9 mouse cellular contexts compared by ENCODE assay signal in genomic region chr2:157076585-157076984, GRCm38 (mm10). TPM values are rescaled to one million over a fixed set of nuclear protein-coding genes. Genes with fewer than 3 reads are reported as not detected.
A peak's percentile ranks its signal among the peaks of the same experiment; 100 is the strongest.
DNase-seq lines count a peak whose midpoint lies in the region; ATAC-seq and TF ChIP-seq lines count a peak whose summit lies in the region.
"Had no signal": no experiment of that assay in that cellular context is flagged by ENCODE, and none has a peak within 500 bp of the region (broad histone marks: within the 10 kb centered on the region; RNA-seq: fewer than 3 reads in every experiment).

No protein-coding gene starts in this region.

- TF ChIP-seq EP300 in stomach, postnatal 0 days (optimal IDR thresholded peaks at IDR 0.05) = no peak

- no peaks in the 10 kb centered on the region for H3K36me3 ChIP-seq in lung, embryonic 16.5 days (ENCODE audit: control insufficient read depth, insufficient read depth, low read length)
- H3K36me3 ChIP-seq in limb, embryonic 12.5 days = peaks cover 21% of the 10 kb centered on the region
- peaks cover 2% of the 10 kb centered on the region; the same call in 1 of the 2 replicates for H3K36me3 ChIP-seq in stomach, postnatal 0 days (ENCODE audit: control insufficient read depth, insufficient read depth, low read length)

- 60% methylated on average over 7 of the region's 7 CpGs for WGBS in lung, embryonic 16.5 days
- 82% methylated on average over 7 of the region's 7 CpGs for WGBS in limb, embryonic 12.5 days
- WGBS in stomach, postnatal 0 days = 65% methylated on average over 7 of the region's 7 CpGs

- 0 out of 2 replicates have a peak overlapping the region, but pooled peaks have one; percentile 9 for H3K9ac ChIP-seq in lung, embryonic 16.5 days (ENCODE audit: low read length)
- 0 out of 2 replicates have a peak overlapping the region, but pooled peaks have one; percentile 23 for H3K9ac ChIP-seq in limb, embryonic 12.5 days (replicated peaks)
- no peak overlapping the region for H3K9ac ChIP-seq in stomach, postnatal 0 days (ENCODE audit: low read length)

- peak overlapping the region; percentile 43 for H3K27ac ChIP-seq in lung, embryonic 16.5 days (ENCODE audit: low read length)
- H3K27ac ChIP-seq in limb, embryonic 12.5 days = no peak overlapping the region
- peak overlapping the region; percentile 45; the same call in 1 of the 2 replicates for H3K27ac ChIP-seq in stomach, postnatal 0 days (replicated peaks)

- ATAC-seq in cerebellum, adult (ENCODE audit: insufficient number of reproducible peaks, low FRiP score, low TSS enrichment) = no peak
- no peak for ATAC-seq in lung, embryonic 16.5 days (ENCODE audit: low read depth)
- ATAC-seq in limb, embryonic 12.5 days (ENCODE audit: insufficient number of reproducible peaks, insufficient read depth, low FRiP score, low TSS enrichment, low read depth) = no peak
- no peak for ATAC-seq in stomach, postnatal 0 days (ENCODE audit: low FRiP score, low TSS enrichment)
- no peak for ATAC-seq in erythroblast, adult 5-6 weeks (replicated peaks; ENCODE audit: low FRiP score, poor library complexity, severe bottlenecking)

- H3K9me3 ChIP-seq in lung, embryonic 16.5 days (ENCODE audit: control insufficient read depth, low read length) = no peaks in the 10 kb centered on the region
- no peaks in the 10 kb centered on the region for H3K9me3 ChIP-seq in limb, embryonic 12.5 days
- no peaks in the 10 kb centered on the region for H3K9me3 ChIP-seq in stomach, postnatal 0 days (ENCODE audit: control insufficient read depth, low read length)

- DNase-seq in cerebellum, adult 11 months = peak; percentile 23
- DNase-seq in lung, postnatal 36 days = no peak
- no peak for DNase-seq in stomach, postnatal 0 days (ENCODE audit: low spot score)
- no peak for DNase-seq in right cerebral cortex, postnatal 10 days (ENCODE audit: low spot score in 2 of 2)

- no peak for TF ChIP-seq CTCF in stomach, postnatal 0 days (IDR thresholded peaks at IDR 0.05; ENCODE audit: low read depth)

- H3K27me3 ChIP-seq in lung, embryonic 16.5 days (ENCODE audit: control insufficient read depth, insufficient read depth, low read depth, low read length) = no peaks in the 10 kb centered on the region
- H3K27me3 ChIP-seq in limb, embryonic 12.5 days = no peaks in the 10 kb centered on the region
- H3K27me3 ChIP-seq in stomach, postnatal 0 days (ENCODE audit: control insufficient read depth, insufficient read depth, low read length) = no peaks in the 10 kb centered on the region

- peak overlapping the region; percentile 80 for H3K4me3 ChIP-seq in lung, embryonic 16.5 days (ENCODE audit: low read length)
- peak overlapping the region; percentile 99 for H3K4me3 ChIP-seq in limb, embryonic 12.5 days (replicated peaks)
- H3K4me3 ChIP-seq in stomach, postnatal 0 days (ENCODE audit: low read depth, low read length) = peak overlapping the region; percentile 79; the same call in 1 of the 2 replicates

- peaks cover 60% of the 10 kb centered on the region for H3K4me1 ChIP-seq in lung, embryonic 16.5 days (replicated peaks; ENCODE audit: control insufficient read depth, insufficient read depth, low read length)
- peaks cover 67% of the 10 kb centered on the region for H3K4me1 ChIP-seq in limb, embryonic 12.5 days (replicated peaks)
- H3K4me1 ChIP-seq in stomach, postnatal 0 days (replicated peaks; ENCODE audit: control insufficient read depth, insufficient read depth) = peaks cover 29% of the 10 kb centered on the region

- peak overlapping the region; percentile 65 for H3K4me2 ChIP-seq in lung, embryonic 16.5 days (ENCODE audit: low read depth, low read length)
- H3K4me2 ChIP-seq in limb, embryonic 12.5 days = peak overlapping the region; percentile 76
- peak overlapping the region; percentile 76 for H3K4me2 ChIP-seq in stomach, postnatal 0 days (replicated peaks; ENCODE audit: low read depth)

RNA-seq across cellular contexts. Expression of gene Soga1, which starts 2.5 kb away (rescaled TPM):
- 4.0 and 4.1 TPM in 2 replicates for polyA plus RNA-seq in lung, embryonic 16.5 days (2015; fragmentation: Nextera tagmentation; extraction: Ambion mirVana)
- 5.0 and 5.6 TPM in 2 replicates for polyA plus RNA-seq in limb, embryonic 12.5 days (2016; fragmentation: Nextera tagmentation; extraction: Ambion mirVana)
- 0.65 and 0.86 TPM in 2 replicates for polyA plus RNA-seq in stomach, postnatal 0 days (2015; fragmentation: Nextera tagmentation; extraction: Ambion mirVana)
- total RNA-seq in erythroblast, adult 5-6 weeks (2015; ENCODE audit: low replicate concordance) = 0.21 and 1.3 TPM in 2 replicates
- total RNA-seq in erythroblast, adult 5-6 weeks (2017; ENCODE audit: low replicate concordance) = 0.56 and 1.1 TPM in 2 replicates

RNA-seq across cellular contexts. Expression of gene Tldc2, which starts 10.3 kb away (rescaled TPM):
- polyA plus RNA-seq in lung, embryonic 16.5 days (2015; fragmentation: Nextera tagmentation; extraction: Ambion mirVana) = not detected in 2 replicates
- not detected in 2 replicates for polyA plus RNA-seq in limb, embryonic 12.5 days (2016; fragmentation: Nextera tagmentation; extraction: Ambion mirVana)
- not detected in 2 replicates for polyA plus RNA-seq in stomach, postnatal 0 days (2015; fragmentation: Nextera tagmentation; extraction: Ambion mirVana)
- not detected in 2 replicates for total RNA-seq in erythroblast, adult 5-6 weeks (2015; ENCODE audit: low replicate concordance)
- not detected in 2 replicates for total RNA-seq in erythroblast, adult 5-6 weeks (2017; ENCODE audit: low replicate concordance)
- polyA plus RNA-seq: testis, adult 2 months had no signal

RNA-seq across cellular contexts. Expression of gene Samhd1, which starts 58.5 kb away (rescaled TPM):
- polyA plus RNA-seq in lung, embryonic 16.5 days (2015; fragmentation: Nextera tagmentation; extraction: Ambion mirVana) = 30.2 and 32.4 TPM in 2 replicates
- 25.6 and 27.3 TPM in 2 replicates for polyA plus RNA-seq in limb, embryonic 12.5 days (2016; fragmentation: Nextera tagmentation; extraction: Ambion mirVana)
- polyA plus RNA-seq in stomach, postnatal 0 days (2015; fragmentation: Nextera tagmentation; extraction: Ambion mirVana) = 16.1 and 17.4 TPM in 2 replicates
- 69.9 and 105 TPM in 2 replicates for total RNA-seq in erythroblast, adult 5-6 weeks (2015; ENCODE audit: low replicate concordance)
- 81.6 and 89.4 TPM in 2 replicates for total RNA-seq in erythroblast, adult 5-6 weeks (2017; ENCODE audit: low replicate concordance)
